Mouse (Mus musculus) midbrain, embryonic 14.5 days (tissue): ENCODE measurements around the gene Gm12166. TPM values are rescaled to one million over a fixed set of nuclear protein-coding genes. Genes with fewer than 3 reads are reported as not detected.
A peak's percentile ranks its signal among the peaks of the same experiment; 100 is the strongest.

Experiments
- ATAC-seq: fragments of 200-750 bp; cut with Nextera tagmentation; 2 replicates; pipeline ENCODE4 v1.8.0; 2017; ENCODE audit warnings: moderate number of reproducible peaks, moderate library complexity; ENCODE audit not compliant: low FRiP score, low TSS enrichment
- DNase-seq: peaks from one replicate; pipeline ENCODE4 v3.0.0-alpha.2; 2015
- H3K27ac ChIP-seq: fragments of 300-500 bp; sonication (generic); replicated peaks from 2 replicates; pipeline ENCODE4 v1.5.1; 2014; ENCODE audit warnings: mild to moderate bottlenecking, low read depth, low read length, moderate library complexity
- H3K27me3 ChIP-seq: fragments of 300-500 bp; sonication (generic); 2 replicates; pipeline ENCODE4 v1.6.1; 2014; ENCODE audit warnings: low read length, control low read depth, mixed read lengths; ENCODE audit not compliant: control insufficient read depth, insufficient read depth
- H3K36me3 ChIP-seq: fragments of 300-500 bp; sonication (generic); 2 replicates; pipeline ENCODE4 v1.6.1; 2014; ENCODE audit warnings: low read length, control low read depth; ENCODE audit not compliant: control insufficient read depth, insufficient read depth
- H3K4me1 ChIP-seq: fragments of 300-500 bp; sonication (generic); 2 replicates; pipeline ENCODE4 v1.6.1; 2014; ENCODE audit warnings: mild to moderate bottlenecking, antibody characterized with exemption, low read length, control low read depth; ENCODE audit not compliant: control insufficient read depth, insufficient read depth
- H3K4me2 ChIP-seq: fragments of 300-500 bp; sonication (generic); 2 replicates; pipeline ENCODE4 v1.6.1; 2014; ENCODE audit warnings: mild to moderate bottlenecking, low read length, moderate library complexity
- H3K4me3 ChIP-seq: fragments of 300-500 bp; sonication (generic); replicated peaks from 2 replicates; pipeline ENCODE4 v1.5.1; 2014; ENCODE audit warnings: low read depth, low read length
- H3K9ac ChIP-seq: fragments of 300-500 bp; sonication (generic); replicated peaks from 2 replicates; pipeline ENCODE4 v1.6.1; 2014; ENCODE audit warnings: mild to moderate bottlenecking, low read length, moderate library complexity
- H3K9me3 ChIP-seq: fragments of 300-500 bp; sonication (generic); 2 replicates; pipeline ENCODE4 v1.6.1; 2016; ENCODE audit warnings: low read length, control low read depth, mixed read lengths; ENCODE audit not compliant: control insufficient read depth
- WGBS: fragments of 180-500 bp; shearing (Covaris S2); extraction: QIAGEN DNeasy Blood & Tissue Kit; methylation state at CpG from one replicate; pipeline ENCODE4 v1.1.7; 2014; 5-methylcytosine and 5-hydroxymethylcytosine counted together
- microRNA-seq: library from miRNA; unstranded; fragments of <30 nt; microRNA quantifications from one replicate; pipeline ENCODE4, GENCODE M21; 2016
- polyA plus RNA-seq: library from polyadenylated mRNA; unstranded; fragments of >200 nt; fragmentation: Nextera tagmentation; extraction: Ambion mirVana; gene quantifications from 2 replicates; pipeline ENCODE4 v1.2.1, GENCODE M21; 2014

The Gm12166 gene
- polyA plus RNA-seq, 1 experiment from 2014 or later = 6.0 TPM

DNA sequence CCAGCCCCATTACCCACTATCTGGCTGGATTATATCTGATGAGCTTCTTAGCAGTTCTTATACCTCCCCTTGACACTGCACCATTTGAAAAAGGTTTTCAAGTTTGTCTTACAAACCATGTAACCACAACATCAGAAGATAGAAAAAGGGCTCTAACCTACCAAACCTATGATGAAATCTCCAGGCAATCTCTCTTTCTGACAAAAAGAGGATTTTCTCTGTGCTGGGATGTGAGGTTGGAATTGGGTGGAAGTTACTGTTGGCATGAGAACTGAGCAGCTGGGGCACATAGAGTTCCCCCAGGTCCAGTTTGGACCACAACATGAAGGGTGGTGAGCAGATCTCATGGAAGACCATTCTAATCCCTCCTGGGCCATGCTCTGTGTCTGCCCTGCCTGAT, 30.3 kb downstream of the Gm12166 start:
- ATAC-seq (no peak), DNase-seq (no peak)
- Histone ChIP-seq H3K27me3 (no peaks in the 10 kb centered on the region), H3K27ac (no peak overlapping the region), H3K4me1 (no peaks in the 10 kb centered on the region), H3K36me3 (no peaks in the 10 kb centered on the region), H3K4me2 (no peak overlapping the region), H3K9ac (no peak overlapping the region), H3K9me3 (no peaks in the 10 kb centered on the region), H3K4me3 (no peak overlapping the region)

DNA sequence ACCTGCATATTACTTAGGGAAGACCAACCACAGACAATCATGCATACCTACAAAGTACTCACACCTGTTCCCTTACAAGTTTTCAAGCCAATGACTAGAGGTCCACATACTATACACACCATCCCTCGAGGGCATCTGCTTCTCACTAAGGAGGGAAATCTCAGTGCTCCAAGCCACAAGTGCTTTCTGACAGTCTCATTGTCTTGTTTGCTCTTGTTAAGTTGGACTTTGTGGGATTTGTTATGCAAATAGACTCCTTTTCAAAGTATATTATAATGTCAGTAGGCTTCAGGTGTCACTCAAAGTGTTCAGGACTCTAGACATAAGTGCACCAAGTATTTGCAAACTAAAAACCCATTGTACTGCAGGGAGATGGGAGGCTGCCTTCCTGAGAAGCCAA, 31.9 kb downstream of the Gm12166 start:
- no peak overlapping the region for H3K9ac ChIP-seq
- no peaks in the 10 kb centered on the region for H3K36me3 ChIP-seq
- WGBS = 45% methylated on average over 1 of the region's 1 CpGs
- no peaks in the 10 kb centered on the region for H3K27me3 ChIP-seq
- H3K9me3 ChIP-seq = no peaks in the 10 kb centered on the region
- H3K4me3 ChIP-seq = no peak overlapping the region
- ATAC-seq (no peak), DNase-seq (no peak)
- no peaks in the 10 kb centered on the region for H3K4me1 ChIP-seq
- H3K4me2 ChIP-seq = no peak overlapping the region
- H3K27ac ChIP-seq = no peak overlapping the region

DNA sequence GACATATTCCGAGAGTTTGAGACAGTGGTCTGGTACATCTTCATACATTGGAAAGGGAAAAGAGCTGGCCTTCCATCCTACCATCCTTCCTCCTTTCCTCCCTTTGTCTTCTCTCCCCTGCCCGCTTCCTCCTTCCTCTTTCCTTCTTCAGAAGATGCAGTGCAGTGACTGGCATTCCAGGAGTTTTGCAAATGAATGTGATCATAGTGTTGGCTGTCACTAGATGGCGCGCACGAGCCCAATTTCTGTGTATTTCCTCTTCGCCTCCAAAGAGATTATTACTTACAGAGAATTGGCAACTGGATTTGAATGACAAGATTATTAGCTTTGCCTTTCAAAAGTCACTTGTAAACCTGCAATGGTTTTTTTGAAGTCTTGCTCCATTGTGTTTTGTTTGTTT, 36.1 kb downstream of the Gm12166 start:
- Histone ChIP-seq H3K4me2 (no peak overlapping the region), H3K27ac (no peak overlapping the region), H3K4me3 (no peak overlapping the region), H3K9ac (no peak overlapping the region), H3K4me1 (no peaks in the 10 kb centered on the region), H3K9me3 (no peaks in the 10 kb centered on the region), H3K27me3 (no peaks in the 10 kb centered on the region), H3K36me3 (no peaks in the 10 kb centered on the region)
- DNase-seq = peak; percentile 93
- 19% methylated on average over 6 of the region's 6 CpGs for whole genome bisulfite sequencing
- no peak for ATAC-seq

Small RNA genes lying within 50 kb of the gene (microRNA-seq; reads per million reads assigned to microRNA genes)
- not detected for gene Mir8100

Other genes with a start within 250 kb of the Gm12166 start
- 42.7 and 45.5 TPM in 2 replicates for gene Clint1, start 200.3 kb downstream of the Gm12166 start, polyA plus RNA-seq
- gene Lsm11, start 107.4 kb downstream of the Gm12166 start, polyA plus RNA-seq = 27.2 and 28.5 TPM in 2 replicates
- 9.9 and 10.4 TPM in 2 replicates for gene Thg1l, start 96.8 kb downstream of the Gm12166 start, polyA plus RNA-seq
- 0.09 and 0.13 TPM in 2 replicates for gene Sox30, start 72.0 kb downstream of the Gm12166 start, polyA plus RNA-seq
- gene Adam19, start 3.7 kb upstream of the Gm12166 start, polyA plus RNA-seq = 7.0 and 8.3 TPM in 2 replicates
- 0.72 TPM in 1 of 2 replicates, not detected in the other for gene Nipal4, start 114.2 kb upstream of the Gm12166 start, polyA plus RNA-seq
- gene Fndc9, start 183.2 kb upstream of the Gm12166 start, polyA plus RNA-seq = 7.9 and 8.7 TPM in 2 replicates